Mouse (Mus musculus): ENCODE data around the gene Taok1.

- TF ChIP-seq CTCF (IDR thresholded peaks at IDR 0.05; ENCODE audit: borderline replicate concordance, extremely low read depth, insufficient read depth, insufficient read length): no peak
- no peak for TF ChIP-seq POLR2A (IDR thresholded peaks at IDR 0.05; ENCODE audit: borderline replicate concordance, extremely low read depth, insufficient read depth, insufficient read length, poor library complexity, severe bottlenecking)
Observed at GRCm38 (mm10) chr11:77520601-77521529, 86.8 kb downstream of the Taok1 start.

Data from brain, embryonic 14.5 days (tissue).